Mouse (Mus musculus) MEL (cell line): Measurements from ENCODE around the gene Actn2.

ENCODE experiments used
- CHD1 ChIP-seq: IDR thresholded peaks from 2 replicates; pipeline ENCODE4 v1.6.1; 2012; ENCODE audit warnings: low read depth, mild to moderate bottlenecking, inconsistent platforms, low read length, improper control_type of control experiment
- CTCF ChIP-seq, 3 experiments: IDR thresholded peaks in 2 of 3; conservative IDR thresholded peaks in 1 of 3; 2 replicates each; pipeline ENCODE4 v1.5.1; 2011 to 2012; ENCODE audit warnings: low read length in 3 of 3, low read depth in 2 of 3, mild to moderate bottlenecking in 2 of 3, improper control_type of control experiment in 1 of 3, inconsistent platforms in 1 of 3, mixed read lengths in 1 of 3, moderate library complexity in 1 of 3; ENCODE audit not compliant: control insufficient read depth in 1 of 3, insufficient read depth in 1 of 3, poor library complexity in 1 of 3, severe bottlenecking in 1 of 3
- ELF1 ChIP-seq: IDR thresholded peaks from 2 replicates; pipeline ENCODE4 v1.6.1; 2014; ENCODE audit warnings: low read depth, mild to moderate bottlenecking, inconsistent platforms, low read length, improper control_type of control experiment, moderate library complexity
- EP300 ChIP-seq, 2 experiments: IDR thresholded peaks; 2 replicates each; pipeline ENCODE4 v1.6.1; 2011; ENCODE audit warnings: improper control_type of control experiment in 2 of 2, low read length in 2 of 2, low read depth in 1 of 2, mild to moderate bottlenecking in 1 of 2
- GATA1 ChIP-seq: IDR thresholded peaks from 2 replicates; pipeline ENCODE4 v1.6.1; 2011; ENCODE audit warnings: low read depth, low read length, improper control_type of control experiment
- MAFK ChIP-seq: IDR thresholded peaks from 2 replicates; pipeline ENCODE4 v1.6.1; 2011; ENCODE audit warnings: low read depth, mild to moderate bottlenecking, low read length, improper control_type of control experiment, borderline replicate concordance
- MYC ChIP-seq: IDR thresholded peaks from 2 replicates; pipeline ENCODE4 v1.6.1; 2011; ENCODE audit warnings: low read depth, mild to moderate bottlenecking, low read length, improper control_type of control experiment, moderate library complexity
- NELFE ChIP-seq: IDR thresholded peaks from 2 replicates; pipeline ENCODE4 v1.6.1; 2011; ENCODE audit warnings: low read depth, low read length, improper control_type of control experiment
- POLR2A ChIP-seq, 2 experiments: IDR thresholded peaks; 2 replicates each; pipeline ENCODE4 v1.6.1; 2011 to 2012; ENCODE audit warnings: low read length in 2 of 2, mild to moderate bottlenecking in 2 of 2, control low read depth in 1 of 2, improper control_type of control experiment in 1 of 2, low read depth in 1 of 2, moderate library complexity in 1 of 2; ENCODE audit not compliant: control insufficient read depth in 1 of 2, insufficient read depth in 1 of 2, poor library complexity in 1 of 2
- RCOR1 ChIP-seq: IDR thresholded peaks from 2 replicates; pipeline ENCODE4 v1.6.1; 2012; ENCODE audit warnings: low read depth, mild to moderate bottlenecking, inconsistent platforms, low read length, improper control_type of control experiment
- TAL1 ChIP-seq: IDR thresholded peaks from 2 replicates; pipeline ENCODE4 v1.6.1; 2012; ENCODE audit warnings: mild to moderate bottlenecking, inconsistent platforms, low read length, moderate library complexity, mixed read lengths
- UBTF ChIP-seq: IDR thresholded peaks from 2 replicates; pipeline ENCODE4 v1.6.1; 2012; ENCODE audit warnings: low read depth, mild to moderate bottlenecking, inconsistent platforms, low read length, improper control_type of control experiment, moderate library complexity, borderline replicate concordance; ENCODE audit not compliant: insufficient read depth

- TF ChIP-seq CHD1 (no peak), UBTF (no peak), CTCF (IDR thresholded peaks at IDR 0.05 in 2 of 3, conservative IDR thresholded peaks at IDR 0.05 in 1 of 3; ENCODE audit: control insufficient read depth in 1 of 3, insufficient read depth in 1 of 3, low read depth in 2 of 3, low read length in 3 of 3, poor library complexity in 1 of 3, severe bottlenecking in 1 of 3) (no peak), RCOR1 (no peak), TAL1 (no peak), GATA1 (no peak), NELFE (no peak), EP300 (IDR thresholded peaks at IDR 0.05; ENCODE audit: low read depth in 1 of 2, low read length in 2 of 2) (no peak), ELF1 (no peak), POLR2A (IDR thresholded peaks at IDR 0.05; ENCODE audit: control insufficient read depth in 1 of 2, insufficient read depth in 1 of 2, low read depth in 1 of 2, low read length in 2 of 2, poor library complexity in 1 of 2) (no peak), MYC (no peak), MAFK (no peak)
These were observed 31.1 kb downstream of the Actn2 start for GRCm38 (mm10) chr13:12309446-12309845.
